Mouse (Mus musculus) kidney, postnatal 0 days (tissue): ENCODE data around the gene Adk. TPM values are rescaled to one million over a fixed set of nuclear protein-coding genes. Genes with fewer than 3 reads are reported as not detected.

Experiments
- ATAC-seq: fragments of 200-750 bp; cut with Nextera tagmentation; replicated peaks from 2 replicates; pipeline ENCODE4 v1.8.0; 2017; ENCODE audit warnings: low read depth, moderate number of reproducible peaks, moderate TSS enrichment, moderate library complexity; ENCODE audit not compliant: low FRiP score
- DNase-seq: peaks from one replicate; pipeline ENCODE4 v3.0.0-alpha.2; 2016; ENCODE audit warnings: low spot score
- H3K27ac ChIP-seq: fragments of 300-500 bp; sonication (generic); 2 replicates; pipeline ENCODE4 v1.5.1; 2014; ENCODE audit warnings: mild to moderate bottlenecking
- H3K27me3 ChIP-seq: fragments of 300-500 bp; sonication (generic); 2 replicates; pipeline ENCODE4 v1.6.1; 2014; ENCODE audit warnings: low read length, mixed read lengths; ENCODE audit not compliant: insufficient read depth
- H3K36me3 ChIP-seq: fragments of 300-500 bp; sonication (generic); 2 replicates; pipeline ENCODE4 v1.6.1; 2014; ENCODE audit warnings: low read length, mixed read lengths; ENCODE audit not compliant: insufficient read depth
- H3K4me1 ChIP-seq: fragments of 300-500 bp; sonication (generic); replicated peaks from 2 replicates; pipeline ENCODE4 v1.6.1; 2014; ENCODE audit warnings: antibody characterized with exemption, low read length, mixed read lengths; ENCODE audit not compliant: insufficient read depth
- H3K4me2 ChIP-seq: fragments of 300-500 bp; sonication (generic); 2 replicates; pipeline ENCODE4 v1.6.1; 2014; ENCODE audit warnings: mild to moderate bottlenecking, low read length, moderate library complexity, mixed read lengths
- H3K4me3 ChIP-seq: fragments of 300-500 bp; sonication (generic); replicated peaks from 2 replicates; pipeline ENCODE4 v1.5.1; 2014; ENCODE audit warnings: low read depth, low read length
- H3K9ac ChIP-seq: fragments of 300-500 bp; sonication (generic); 2 replicates; pipeline ENCODE4 v1.6.1; 2014; ENCODE audit warnings: low read depth, low read length
- H3K9me3 ChIP-seq: fragments of 300-500 bp; sonication (generic); replicated peaks from 2 replicates; pipeline ENCODE4 v1.6.1; 2016; ENCODE audit warnings: low read length, inconsistent platforms, mixed read lengths
- CTCF ChIP-seq: IDR thresholded peaks from 2 replicates; pipeline ENCODE4 v1.5.1; 2016; ENCODE audit warnings: antibody characterized with exemption, low read depth, mild to moderate bottlenecking, moderate library complexity
- WGBS: fragments of 180-500 bp; shearing (Covaris S2); extraction: QIAGEN DNeasy Blood & Tissue Kit; methylation state at CpG from one replicate; pipeline ENCODE4 v1.1.7; 2014; 5-methylcytosine and 5-hydroxymethylcytosine counted together
- polyA plus RNA-seq: library from polyadenylated mRNA; unstranded; fragments of >200 nt; fragmentation: Nextera tagmentation; extraction: Ambion mirVana; gene quantifications from 2 replicates; pipeline ENCODE4 v1.2.1, GENCODE M21; 2015

Gene Adk
- polyA plus RNA-seq, 1 experiment from 2014 or later: 193 TPM

DNA sequence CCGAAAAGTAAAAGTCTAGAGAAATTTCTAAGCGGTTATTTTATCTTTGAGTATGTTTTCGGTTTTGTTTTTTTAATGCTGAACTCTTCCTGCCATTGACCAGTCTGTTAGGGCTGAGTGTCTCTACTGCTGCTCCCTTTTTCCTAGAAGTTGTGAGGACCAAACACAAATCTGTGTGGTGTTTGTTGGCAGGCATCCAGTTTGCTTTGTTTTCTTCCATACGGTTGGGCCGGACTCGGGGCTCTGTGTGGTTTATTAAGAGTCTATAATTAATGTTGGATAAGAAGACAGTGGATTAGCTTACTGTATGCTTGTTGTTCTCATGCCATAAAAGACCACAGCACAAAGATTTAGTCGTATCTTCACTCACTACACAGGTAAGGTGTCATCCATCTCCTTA is 233.9 kb downstream of the Adk start:
- no peaks in the 10 kb centered on the region for H3K9me3 ChIP-seq
- no peak overlapping the region for H3K4me3 ChIP-seq
- no peak overlapping the region for H3K9ac ChIP-seq
- H3K27ac ChIP-seq: no peak overlapping the region
- ATAC-seq (no peak), DNase-seq (peak; percentile 50)
- H3K4me1 ChIP-seq: no peaks in the 10 kb centered on the region
- WGBS: 53% methylated on average over 7 of the region's 7 CpGs
- H3K27me3 ChIP-seq: no peaks in the 10 kb centered on the region
- H3K4me2 ChIP-seq: no peak overlapping the region
- no peak for TF ChIP-seq CTCF
- no peaks in the 10 kb centered on the region for H3K36me3 ChIP-seq

- Histone ChIP-seq H3K4me1 (no peaks in the 10 kb centered on the region), H3K36me3 (no peaks in the 10 kb centered on the region), H3K27me3 (no peaks in the 10 kb centered on the region), H3K9ac (no peak overlapping the region), H3K4me3 (no peak overlapping the region), H3K27ac (no peak overlapping the region), H3K9me3 (no peaks in the 10 kb centered on the region), H3K4me2 (no peak overlapping the region)
- DNase-seq (no peak), ATAC-seq (no peak)
- TF ChIP-seq CTCF: no peak
- WGBS: 75% methylated on average over 9 of the region's 9 CpGs
Observed at GRCm38 (mm10) chr14:21287726-21288442, 235.5 kb downstream of the Adk start.

DNA sequence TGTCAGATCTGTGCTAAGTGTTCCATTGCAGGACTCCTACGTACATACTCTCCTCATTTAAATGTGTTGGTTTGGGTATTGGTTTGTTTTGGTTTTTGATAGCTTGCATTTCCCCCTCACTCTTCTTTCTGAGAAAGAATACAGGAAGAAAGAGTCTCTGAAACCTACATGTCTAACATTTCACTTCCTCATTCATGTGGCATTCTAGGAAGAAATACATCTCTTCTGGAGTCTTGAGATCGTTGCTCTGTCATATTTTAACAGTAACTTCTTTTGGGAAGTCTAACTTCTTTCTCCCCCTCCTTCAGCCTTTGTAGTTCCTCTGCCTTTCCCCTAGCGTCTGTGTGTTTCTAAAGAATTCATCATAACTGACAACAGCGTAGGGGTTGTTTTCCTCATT is 247.4 kb downstream of the Adk start:
- H3K27ac ChIP-seq: no peak overlapping the region
- H3K9me3 ChIP-seq: no peaks in the 10 kb centered on the region
- H3K4me3 ChIP-seq: no peak overlapping the region
- no peaks in the 10 kb centered on the region for H3K27me3 ChIP-seq
- 60% methylated on average over 4 of the region's 4 CpGs for WGBS
- no peak for TF ChIP-seq CTCF
- ATAC-seq (no peak), DNase-seq (no peak)
- H3K4me1 ChIP-seq: no peaks in the 10 kb centered on the region
- H3K36me3 ChIP-seq: no peaks in the 10 kb centered on the region
- no peak overlapping the region for H3K9ac ChIP-seq
- no peak overlapping the region for H3K4me2 ChIP-seq

DNA sequence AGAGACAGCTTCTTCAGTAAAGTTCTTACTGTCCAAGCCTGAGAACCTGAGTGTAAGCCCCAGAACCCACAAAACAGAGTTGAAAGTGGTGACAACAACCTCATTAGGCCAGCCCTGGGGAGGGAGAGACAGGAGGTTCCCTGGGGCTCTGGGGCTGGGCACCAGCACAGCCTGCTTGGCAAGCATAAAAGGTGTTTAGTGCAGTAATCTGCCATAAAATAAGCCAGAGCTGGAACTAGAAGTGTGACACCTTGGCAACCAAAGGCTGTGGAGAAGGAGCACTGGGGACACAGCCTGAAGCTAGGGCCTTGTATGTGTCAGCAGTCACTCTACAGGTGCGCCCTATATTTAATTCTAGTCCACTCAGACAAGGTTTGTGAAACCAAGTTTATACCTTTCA is 252.4 kb downstream of the Adk start:
- DNase-seq: no peak

DNA sequence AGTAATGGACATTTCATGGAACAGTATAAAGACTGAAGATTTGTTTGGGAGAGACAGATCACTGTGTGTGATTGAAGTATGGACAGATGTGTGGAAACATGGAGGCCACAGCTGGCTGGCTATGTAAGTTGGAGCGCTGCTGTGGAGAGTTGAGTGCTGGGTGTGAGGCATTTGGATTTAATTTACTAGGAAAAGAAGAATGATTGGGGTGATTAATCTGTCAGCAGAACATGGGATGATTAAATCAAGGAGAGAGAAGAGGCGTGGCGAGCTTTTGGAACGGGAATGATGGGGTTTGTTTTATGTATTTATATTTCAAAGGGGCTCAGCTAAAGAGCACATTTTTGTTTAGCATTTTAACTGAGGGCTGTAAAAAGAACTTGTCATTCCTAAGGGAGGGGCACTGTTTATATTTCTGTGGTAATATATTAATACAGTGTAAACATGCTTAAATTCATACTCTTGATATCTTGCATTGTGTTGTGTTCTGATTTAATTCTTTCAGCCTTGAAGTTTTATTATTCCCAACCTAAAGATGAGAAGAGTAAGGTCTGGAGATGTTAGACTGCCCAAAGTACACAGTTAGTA is 256.1 kb downstream of the Adk start:
- ATAC-seq (no peak; the same call in 1 of the 2 replicates), DNase-seq (peak; percentile 93)
- Histone ChIP-seq H3K4me2 (no peak overlapping the region), H3K27me3 (no peaks in the 10 kb centered on the region), H3K4me3 (no peak overlapping the region), H3K9me3 (no peaks in the 10 kb centered on the region), H3K4me1 (no peaks in the 10 kb centered on the region), H3K36me3 (no peaks in the 10 kb centered on the region), H3K27ac (no peak overlapping the region), H3K9ac (no peak overlapping the region)
- 36% methylated on average over 4 of the region's 4 CpGs for WGBS
- no peak for TF ChIP-seq CTCF

More for the DNA sequence above, 252.4 kb downstream of the Adk start:
- H3K9ac ChIP-seq: no peak overlapping the region
- no peaks in the 10 kb centered on the region for H3K27me3 ChIP-seq
- no peak overlapping the region for H3K4me3 ChIP-seq
- H3K4me1 ChIP-seq: no peaks in the 10 kb centered on the region
- no peaks in the 10 kb centered on the region for H3K36me3 ChIP-seq
- 92% methylated on average over 1 of the region's 1 CpGs for WGBS
- H3K9me3 ChIP-seq: no peaks in the 10 kb centered on the region
- no peak for ATAC-seq
- no peak for TF ChIP-seq CTCF
- no peak overlapping the region for H3K4me2 ChIP-seq
- no peak overlapping the region for H3K27ac ChIP-seq

DNA sequence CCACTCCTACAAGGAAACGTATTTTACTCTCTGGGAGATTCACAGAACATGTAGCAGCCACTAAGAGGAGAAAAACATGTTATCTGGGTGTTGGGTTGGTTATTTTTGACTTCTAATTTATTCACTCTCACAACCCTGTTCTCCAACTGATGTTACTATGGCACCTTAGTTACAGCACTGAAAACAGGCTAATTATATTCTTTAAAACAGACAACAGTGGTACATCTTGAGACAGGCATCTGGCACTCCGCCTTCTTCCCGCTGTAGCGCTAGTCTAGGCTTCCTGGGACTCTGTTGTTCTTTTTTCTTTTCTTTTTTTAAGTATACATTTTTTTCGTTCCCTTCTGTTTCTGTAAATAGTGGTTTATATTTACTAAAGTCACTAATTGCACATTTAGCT is 258.2 kb downstream of the Adk start:
- DNase-seq (no peak), ATAC-seq (no peak)
- TF ChIP-seq CTCF: no peak
- no peaks in the 10 kb centered on the region for H3K9me3 ChIP-seq
- H3K4me1 ChIP-seq: no peaks in the 10 kb centered on the region
- H3K27ac ChIP-seq: no peak overlapping the region
- H3K36me3 ChIP-seq: no peaks in the 10 kb centered on the region
- no peaks in the 10 kb centered on the region for H3K27me3 ChIP-seq
- WGBS: 88% methylated on average over 5 of the region's 5 CpGs
- H3K4me3 ChIP-seq: no peak overlapping the region
- no peak overlapping the region for H3K9ac ChIP-seq
- no peak overlapping the region for H3K4me2 ChIP-seq
